Mouse (Mus musculus) embryonic fibroblast, embryonic 13.5 days (primary cell): Measurements from ENCODE around the gene Tnnt3.

Experiments used
- CTCF ChIP-seq: IDR thresholded peaks from 2 replicates; pipeline ENCODE4 v1.5.1; 2011; ENCODE audit warnings: mild to moderate bottlenecking, control low read depth, low read length, moderate library complexity, borderline replicate concordance; ENCODE audit not compliant: insufficient read depth
- POLR2A ChIP-seq: IDR thresholded peaks from 2 replicates; pipeline ENCODE4 v1.6.1; 2011; ENCODE audit warnings: low read depth, mild to moderate bottlenecking, control low read depth, low read length, moderate library complexity

DNA sequence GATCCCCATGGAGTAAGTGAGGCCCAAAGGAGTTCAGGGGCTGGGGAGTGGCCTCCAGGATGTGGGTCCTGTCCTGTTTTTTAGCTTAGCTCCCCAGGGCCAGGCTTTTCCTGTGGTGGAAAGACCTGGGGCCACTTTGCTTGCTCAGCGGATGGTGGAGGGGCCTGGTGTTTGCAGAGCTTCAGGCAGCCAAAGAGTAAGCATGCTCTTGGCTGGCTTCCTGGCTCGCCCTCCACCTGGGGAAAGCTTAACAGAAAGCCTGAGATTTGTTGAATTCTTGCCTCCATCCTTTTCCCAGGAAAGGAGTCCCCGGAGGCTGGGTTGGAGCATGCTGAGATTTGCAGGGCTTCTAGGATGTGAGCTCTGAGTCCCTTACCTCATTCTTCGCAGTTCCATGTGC lies 36.5 kb downstream of the Tnnt3 start:
- TF ChIP-seq CTCF: no peak
- no peak for TF ChIP-seq POLR2A
